ENCODE assay signal across 9 mouse cellular contexts in genomic region chr6:65380918-65381772, GRCm38 (mm10). TPM values are rescaled to one million over a fixed set of nuclear protein-coding genes. Genes with fewer than 3 reads are reported as not detected.
DNase-seq lines count a peak whose midpoint lies in the region; ATAC-seq and TF ChIP-seq lines count a peak whose summit lies in the region.
"Had no signal": no experiment of that assay in that cellular context is flagged by ENCODE, and none has a peak within 500 bp of the region (broad histone marks: within the 10 kb centered on the region; RNA-seq: fewer than 3 reads in every experiment).

Gene C130060K24Rik (plus strand): TSS chr6:65381105.

- H3K27me3 ChIP-seq in lung, embryonic 14.5 days (ENCODE audit: insufficient read depth, low read length) = peaks cover 12% of the 10 kb centered on the region
- peaks cover 5% of the 10 kb centered on the region for H3K27me3 ChIP-seq in stomach, embryonic 15.5 days (replicated peaks)

- no peak within 1 kb of the TSS for H3K27ac ChIP-seq in lung, embryonic 14.5 days (ENCODE audit: low read depth)
- H3K27ac ChIP-seq in stomach, embryonic 15.5 days = no peak within 1 kb of the TSS

- peak within 1 kb of the TSS; percentile 54 for H3K4me3 ChIP-seq in lung, embryonic 14.5 days (ENCODE audit: low read depth, low read length)
- peak within 1 kb of the TSS; percentile 53 for H3K4me3 ChIP-seq in stomach, embryonic 15.5 days (replicated peaks)

- peak; percentile 5 for DNase-seq in adrenal gland, postnatal 14 days
- DNase-seq in adrenal gland, postnatal 36 days = no peak
- DNase-seq in lung, embryonic 14.5 days = peak; percentile 66
- no peak for DNase-seq in lung, adult 18-20 months
- DNase-seq in heart, postnatal 4 days = peak; percentile 9
- DNase-seq in lung, postnatal 4 days = peak; percentile 6 to 25
- DNase-seq in T-cell, adult 2 months (ENCODE audit: low spot score) = no peak

- TF ChIP-seq CTCF in lung, embryonic 14.5 days (IDR thresholded peaks at IDR 0.05; ENCODE audit: low read depth) = no peak

- no peaks in the 10 kb centered on the region for H3K4me1 ChIP-seq in lung, embryonic 14.5 days (ENCODE audit: insufficient read depth)
- H3K4me1 ChIP-seq in stomach, embryonic 15.5 days = no peaks in the 10 kb centered on the region

- ATAC-seq in lung, embryonic 14.5 days (ENCODE audit: insufficient read depth) = peak; percentile 82
- ATAC-seq in stomach, embryonic 15.5 days (ENCODE audit: insufficient read depth, low FRiP score, low read depth) = peak; percentile 56; the same call in 1 of the 2 replicates

- no peaks in the 10 kb centered on the region for H3K36me3 ChIP-seq in lung, embryonic 14.5 days (ENCODE audit: insufficient read depth)
- H3K36me3 ChIP-seq in stomach, embryonic 15.5 days = no peaks in the 10 kb centered on the region

- WGBS in lung, embryonic 14.5 days = under 1% methylated on average over 64 of the region's 64 CpGs
- WGBS in stomach, embryonic 15.5 days = under 1% methylated on average over 64 of the region's 64 CpGs

- H3K9ac ChIP-seq in lung, embryonic 14.5 days = peak within 1 kb of the TSS; percentile 47
- H3K9ac ChIP-seq in stomach, embryonic 15.5 days = 0 out of 2 replicates have a peak within 1 kb of the TSS, but pooled peaks have one; percentile 16

- H3K9me3 ChIP-seq in lung, embryonic 14.5 days (ENCODE audit: low read depth, low read length) = no peaks in the 10 kb centered on the region
- H3K9me3 ChIP-seq in stomach, embryonic 15.5 days = no peaks in the 10 kb centered on the region

- peak within 1 kb of the TSS; percentile 96 for H3K4me2 ChIP-seq in lung, embryonic 14.5 days
- H3K4me2 ChIP-seq in stomach, embryonic 15.5 days = peak within 1 kb of the TSS; percentile 95

RNA-seq across cellular contexts. Expression of gene C130060K24Rik, which starts in this region (rescaled TPM):
- not detected in 2 replicates for total RNA-seq in adrenal gland, postnatal 14 days (2021)
- total RNA-seq in adrenal gland, postnatal 36 days (2021) = not detected
- polyA plus RNA-seq in lung, embryonic 14.5 days (2014; fragmentation: Nextera tagmentation; extraction: Ambion mirVana) = 0.34 and 0.72 TPM in 2 replicates
- total RNA-seq in heart, postnatal 4 days (2021) = not detected
- polyA plus RNA-seq in stomach, embryonic 15.5 days (2015; fragmentation: Nextera tagmentation; extraction: Ambion mirVana) = 0.04 and 0.22 TPM in 2 replicates
- polyA plus RNA-seq: small intestine, adult 2 months had no signal

Comparison
In these comparisons a context has a peak if more than half of its experiments do, and no peak if none do; other contexts are left out.
1. DNase-seq: peak in lung, postnatal 4 days (2 of 2); none in adrenal gland, postnatal 36 days (0 of 2), lung, adult 18-20 months (0 of 2) and T-cell, adult 2 months (single experiment).
2. Peak in DNase-seq in adrenal gland, postnatal 14 days; RNA of the gene not detected or under 1 TPM.
3. Peak in DNase-seq, ATAC-seq, H3K4me3 ChIP-seq, H3K9ac ChIP-seq and H3K4me2 ChIP-seq in lung, embryonic 14.5 days; RNA of the gene not detected or under 1 TPM.
4. Peak in DNase-seq in heart, postnatal 4 days; RNA of the gene not detected or under 1 TPM.
5. Peak in ATAC-seq, H3K4me3 ChIP-seq, H3K9ac ChIP-seq and H3K4me2 ChIP-seq in stomach, embryonic 15.5 days; RNA of the gene not detected or under 1 TPM.